Mouse (Mus musculus) erythroblast, embryonic 14.5 days (primary cell): ENCODE results near the gene Asphd1.

Experiments used
- GATA1 ChIP-seq: IDR thresholded peaks from 2 replicates; pipeline ENCODE4 v1.6.1; 2012; ENCODE audit warnings: low read length, inconsistent platforms, mixed read lengths
- TAL1 ChIP-seq: IDR thresholded peaks from 3 replicates; pipeline ENCODE4 v1.6.1; 2012; ENCODE audit warnings: low read length, inconsistent platforms, mixed read lengths

DNA sequence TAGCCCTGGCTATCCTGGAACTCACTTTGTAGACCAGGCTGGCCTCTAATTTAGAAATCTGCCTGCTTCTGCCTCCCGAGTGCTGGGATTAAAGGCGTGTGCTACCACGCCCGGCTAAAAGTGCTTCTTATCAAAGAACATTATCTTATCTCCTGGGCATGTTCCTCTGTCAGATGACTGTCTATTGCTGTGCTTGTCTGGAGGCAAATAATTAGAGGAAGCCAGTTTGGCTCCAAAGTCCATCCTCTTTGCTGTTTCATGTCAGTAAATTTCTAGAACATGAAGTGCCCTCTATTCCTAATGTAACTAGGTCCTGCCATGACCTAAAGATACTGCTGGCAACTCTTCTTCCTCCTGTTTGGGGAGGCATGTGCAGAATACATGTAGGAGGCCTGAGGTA lies 32.7 kb upstream of the Asphd1 start:
- TF ChIP-seq TAL1: no peak
- no peak for TF ChIP-seq GATA1
